Mouse (Mus musculus): Measurements from ENCODE around the gene Zfp37.
"Not testable (repeated sequence)": the region's sequence is repeated elsewhere in the genome, so short reads cannot be mapped to it uniquely, and the experiment has no call there.

The Zfp37 gene

DNA sequence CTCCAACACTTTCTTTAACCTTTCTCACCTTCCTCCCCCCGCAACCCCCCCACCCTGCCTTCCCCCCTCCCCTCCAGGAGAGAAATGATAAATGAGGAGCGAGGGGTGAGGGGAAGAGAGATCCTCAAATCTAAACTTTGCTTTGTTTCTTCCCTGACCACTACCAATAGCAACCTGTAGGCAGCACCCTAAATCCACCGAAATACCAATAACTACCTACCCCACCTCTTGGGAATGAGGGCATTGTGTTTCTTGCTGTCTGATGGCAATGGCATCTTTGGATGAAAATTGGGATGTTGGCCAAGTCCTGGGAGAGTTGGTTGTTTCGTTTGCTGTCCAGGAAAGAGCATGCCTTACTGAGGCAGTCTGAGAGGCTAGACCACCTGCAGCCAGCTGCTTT is 20.8 kb downstream of the Zfp37 start:
- DNase-seq (ENCODE audit: low read depth, low spot score) = peak; percentile 19

DNA sequence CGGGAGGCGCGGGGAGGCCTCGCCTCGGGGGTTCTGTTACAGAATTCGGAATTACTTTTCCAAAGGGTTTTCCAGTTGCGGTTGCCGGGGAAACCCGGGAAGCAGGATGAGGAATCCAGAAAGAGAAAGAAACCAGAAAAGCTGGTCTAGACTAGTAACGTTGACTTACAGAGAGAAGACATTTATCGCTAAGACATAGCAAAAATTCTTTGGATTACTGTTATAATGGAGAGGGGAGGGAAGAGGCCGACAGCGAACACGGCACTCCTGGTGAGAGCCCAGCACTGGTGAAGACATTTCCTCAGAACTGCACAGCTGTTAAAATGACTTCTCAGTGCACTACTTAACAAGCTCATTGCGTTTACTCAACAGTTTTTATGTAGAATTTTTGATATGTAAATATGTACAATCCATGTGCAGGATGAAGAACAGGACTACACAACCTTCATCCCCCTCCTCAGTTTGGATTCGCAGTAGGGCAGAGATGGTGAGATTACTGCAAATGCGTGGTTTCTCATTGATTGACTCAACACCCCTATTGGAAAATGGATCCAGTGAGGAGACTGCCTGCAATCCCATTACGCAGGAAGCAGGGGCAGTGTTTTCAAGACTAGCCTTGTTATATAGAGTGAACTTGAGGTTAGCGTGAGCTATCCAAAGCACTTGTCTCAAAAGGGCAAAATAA is 22.0 kb downstream of the Zfp37 start:
- no peak for DNase-seq (ENCODE audit: low read depth, low spot score)

DNA sequence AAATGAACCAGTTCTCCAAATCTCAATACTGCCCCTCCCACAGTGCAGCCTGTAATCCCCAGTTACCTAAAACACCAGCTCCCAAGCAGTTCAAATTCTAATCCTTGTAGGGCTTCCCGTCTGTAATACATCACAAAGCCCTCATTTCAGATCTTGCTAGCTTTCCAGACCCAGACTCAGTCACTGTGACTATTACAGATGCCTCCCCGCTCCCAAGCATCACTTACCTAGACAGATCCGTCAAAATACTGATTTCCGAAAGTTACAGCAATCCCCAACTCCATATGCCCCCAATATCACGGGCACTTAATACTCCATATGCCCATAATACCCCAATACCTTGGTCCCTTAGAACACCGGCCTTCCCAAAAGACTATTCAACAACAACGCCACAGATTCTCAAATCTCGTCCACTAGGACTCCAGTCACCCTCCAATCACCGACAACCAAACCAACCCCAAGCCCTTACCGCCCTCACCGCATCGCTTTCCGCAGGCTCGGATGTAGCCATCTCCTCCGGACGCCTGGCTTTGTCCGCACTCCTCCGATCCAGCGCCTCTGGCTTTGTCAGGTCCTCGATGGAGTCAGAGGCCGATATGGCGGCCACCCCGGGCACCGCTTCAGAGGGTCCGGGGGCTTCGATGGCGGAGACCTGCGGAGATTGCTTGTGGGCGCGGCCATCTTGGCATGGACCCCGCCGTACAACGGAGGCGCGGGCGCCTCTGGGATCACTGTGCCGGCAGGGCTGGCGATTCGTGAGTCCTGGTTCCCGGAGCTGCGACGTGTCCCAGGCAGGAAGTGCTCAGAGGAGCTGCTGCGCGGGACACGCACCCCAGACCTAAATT is 22.8 kb downstream of the Zfp37 start:
- DNase-seq (ENCODE audit: low read depth, low spot score) = peak; percentile 90

DNA sequence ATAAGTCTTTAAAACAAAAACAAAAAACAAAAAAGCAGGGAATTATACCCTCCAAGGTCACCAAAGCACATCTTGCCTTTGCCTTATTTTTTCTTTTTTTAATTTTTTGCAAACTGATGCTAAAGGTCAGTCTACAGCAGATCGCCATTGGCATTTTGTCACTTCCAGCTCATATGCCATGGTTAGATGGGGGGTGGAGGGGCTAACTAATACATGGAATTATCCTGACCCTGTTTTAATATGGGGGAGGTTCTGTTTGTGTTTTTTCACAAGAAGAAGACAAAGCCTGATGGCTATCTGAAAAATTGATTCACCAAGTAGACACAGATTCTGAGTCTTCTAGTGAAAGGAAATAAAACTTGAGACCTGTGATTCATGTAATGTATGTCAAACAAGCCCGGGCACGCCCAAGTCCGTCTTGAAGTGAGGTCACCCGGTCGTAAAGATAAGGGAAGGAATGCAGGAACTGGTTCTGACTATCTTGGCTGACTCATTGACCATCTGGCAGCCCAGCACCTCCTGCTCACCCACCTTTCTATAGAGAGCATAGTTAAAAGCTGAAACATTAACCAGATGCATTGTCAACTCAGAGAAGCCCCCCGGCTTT is 30.8 kb downstream of the Zfp37 start:
- DNase-seq (ENCODE audit: low read depth, low spot score) = no peak

DNA sequence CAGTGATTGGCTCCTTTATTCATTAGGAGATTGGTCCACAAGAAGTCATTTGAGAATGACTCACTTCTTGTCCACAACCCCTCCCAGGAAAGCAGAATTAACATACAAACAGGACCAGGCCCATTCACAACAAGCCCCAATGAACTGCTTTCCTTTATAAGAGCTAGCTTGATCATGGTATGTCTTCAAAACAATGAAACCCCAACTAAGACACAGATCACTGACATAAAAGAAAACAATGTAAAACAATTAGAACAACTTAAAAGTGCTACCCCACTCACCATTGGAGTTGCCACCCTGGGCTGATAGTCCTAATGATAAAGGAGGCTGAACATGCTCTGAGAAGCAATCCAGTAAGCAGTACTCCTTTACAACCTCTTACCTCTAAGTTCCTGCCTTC is 42.1 kb downstream of the Zfp37 start:
- DNase-seq (ENCODE audit: low read depth, low spot score) = peak; percentile 76

DNA sequence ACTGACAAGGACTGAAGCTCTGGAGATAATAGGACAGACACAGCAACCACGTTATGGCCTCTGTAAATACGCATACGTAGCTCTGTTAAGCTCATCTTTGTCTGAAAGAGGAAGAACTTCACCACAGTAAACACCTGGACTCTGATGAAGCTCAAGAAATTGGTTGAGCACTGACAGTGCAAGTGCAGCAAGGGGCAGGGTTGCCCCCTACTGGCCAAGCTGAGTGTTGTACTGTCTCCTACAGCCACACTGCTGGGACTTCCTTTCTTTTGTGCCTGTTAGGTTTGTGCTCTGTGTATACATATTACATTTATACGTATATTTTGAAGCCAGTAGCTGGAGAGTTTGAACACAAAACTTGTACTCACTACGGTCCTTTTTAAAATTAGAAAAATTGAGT is 53.6 kb downstream of the Zfp37 start:
- DNase-seq (ENCODE audit: low read depth, low spot score) = peak; percentile 71

DNA sequence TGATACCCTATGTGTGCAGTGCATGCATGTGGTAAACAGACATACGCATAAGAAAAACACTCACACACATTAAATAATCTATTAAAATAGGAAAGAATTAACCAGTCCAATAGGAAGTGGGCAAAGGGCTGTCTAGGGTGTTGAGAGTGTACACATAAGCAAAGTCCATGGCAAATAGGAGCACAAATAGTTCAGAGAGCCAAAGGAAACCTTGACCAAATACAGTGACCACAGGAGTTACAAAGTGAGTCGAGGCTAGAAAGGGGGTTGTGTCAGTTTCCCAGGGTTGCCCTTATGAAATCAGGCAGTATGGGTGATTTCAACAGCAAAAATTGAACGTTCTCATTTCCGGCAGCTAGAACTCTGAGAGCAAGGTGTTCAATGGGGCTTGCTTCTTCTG is 56.4 kb downstream of the Zfp37 start:
- no peak for DNase-seq (ENCODE audit: low read depth, low spot score)

DNA sequence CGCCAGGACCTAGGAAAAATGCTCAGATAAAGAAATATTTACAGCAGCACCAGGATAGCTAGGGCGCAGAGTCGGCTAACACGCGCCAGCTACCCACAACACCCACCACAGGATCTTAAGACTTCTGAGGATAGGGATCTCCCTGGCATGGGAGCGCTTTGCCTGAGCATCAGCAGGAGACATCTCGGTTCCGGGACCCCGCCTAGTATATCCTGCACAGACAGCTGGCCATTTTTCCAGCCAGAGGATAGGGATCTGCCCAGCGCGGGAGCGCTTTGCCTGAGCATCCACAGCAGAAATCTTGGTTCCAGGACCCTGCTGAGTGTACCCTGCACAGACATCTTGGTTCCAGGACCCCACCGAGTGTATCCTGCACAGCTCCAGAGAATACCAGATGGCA is 63.2 kb downstream of the Zfp37 start:
- not testable (repeated sequence) for DNase-seq (ENCODE audit: low read depth, low spot score)

DNA sequence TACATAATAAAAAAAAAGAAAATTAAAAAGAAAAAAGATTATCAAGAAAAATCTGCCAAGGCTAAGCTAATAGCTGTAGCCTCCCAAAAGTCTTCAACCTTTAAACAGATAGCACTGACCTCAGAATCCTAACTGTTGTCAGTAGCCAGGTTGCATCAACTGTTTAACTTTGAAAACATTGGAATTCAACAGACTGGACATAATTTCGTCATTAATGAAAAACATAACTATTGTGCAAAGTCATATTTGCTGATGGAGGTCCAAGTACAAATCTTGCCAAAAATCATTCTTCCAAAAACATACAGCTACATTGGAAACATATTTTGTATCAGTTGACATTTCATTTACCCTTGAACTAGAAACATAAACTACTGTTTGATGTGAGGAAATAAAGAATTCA is 72.4 kb downstream of the Zfp37 start:
- DNase-seq (ENCODE audit: low read depth, low spot score) = no peak

DNA sequence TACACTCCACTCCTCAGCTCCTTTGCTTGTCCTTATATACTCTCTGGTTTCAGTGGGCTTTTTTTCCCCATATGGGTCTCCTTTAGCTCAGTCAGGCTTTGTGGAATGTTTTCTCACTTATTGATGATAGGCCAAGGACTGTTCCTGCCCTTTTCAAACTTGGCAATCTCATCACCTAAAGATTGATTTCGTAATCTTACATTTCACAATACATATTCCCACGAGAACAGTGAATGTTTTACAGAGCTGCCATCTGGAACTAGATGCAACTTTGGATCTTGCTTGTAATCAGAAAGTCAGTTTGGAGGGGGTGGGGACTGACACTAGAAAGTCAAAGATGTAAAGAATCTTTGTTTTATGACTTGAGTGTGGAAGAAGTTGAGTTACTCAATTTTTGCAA is 80.0 kb downstream of the Zfp37 start, which contains the start of gene Mup21:
TSS of gene Mup21 (minus strand) at position 53 of the 400 bp plus-strand sequence.
- no peak for DNase-seq (ENCODE audit: low read depth, low spot score)
